Mouse (Mus musculus) megakaryocyte, embryonic 14.5 days (primary cell): ENCODE data around the gene Ltb4r1.

Source experiments
- FLI1 ChIP-seq: IDR thresholded peaks from 2 replicates; pipeline ENCODE4 v1.6.1; 2012; ENCODE audit warnings: low read length, inconsistent platforms, mixed read lengths
- GATA1 ChIP-seq: IDR thresholded peaks from 3 replicates; pipeline ENCODE4 v1.6.1; 2012; ENCODE audit warnings: mixed read lengths, low read length, inconsistent platforms, borderline replicate concordance

DNA sequence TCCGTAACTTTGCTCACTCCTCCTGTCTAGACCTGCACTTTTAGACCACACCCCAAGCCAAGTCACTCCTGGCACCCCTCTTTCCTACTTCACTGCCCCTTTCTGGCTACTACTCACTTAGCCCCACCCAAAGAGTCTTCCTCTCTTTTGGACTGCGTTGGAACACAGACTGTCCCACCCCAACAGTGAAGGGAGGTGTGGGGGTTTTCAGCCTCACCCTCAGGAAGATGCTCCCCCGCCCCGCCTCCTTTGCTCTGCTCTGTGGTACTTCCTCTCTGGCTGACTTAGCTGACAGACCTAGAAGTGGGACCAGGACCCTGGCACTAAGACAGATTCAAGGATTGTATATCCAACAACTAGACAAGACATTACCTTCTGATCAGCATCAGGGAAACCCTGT lies at the start of gene Ltb4r1:
- TF ChIP-seq GATA1 (no peak), FLI1 (no peak)
